Comparison of ENCODE assay signal across 11 mouse cellular contexts in genomic region chr5:136472846-136473245, GRCm38 (mm10).
DNase-seq lines count a peak whose midpoint lies in the region; ATAC-seq and TF ChIP-seq lines count a peak whose summit lies in the region.
"Had no signal": no experiment of that assay in that cellular context is flagged by ENCODE, and none has a peak within 500 bp of the region (broad histone marks: within the 10 kb centered on the region; RNA-seq: fewer than 3 reads in every experiment).

No protein-coding gene starts in this region.

- no peak overlapping the region for H3K4me3 ChIP-seq in hindbrain, embryonic 14.5 days (replicated peaks; ENCODE audit: low read length)
- no peak overlapping the region for H3K4me3 ChIP-seq in hindbrain, embryonic 12.5 days
- no peak overlapping the region for H3K4me3 ChIP-seq in lung, embryonic 16.5 days (ENCODE audit: low read length)
- no peak overlapping the region for H3K4me3 ChIP-seq in lung, adult 2 months (replicated peaks; ENCODE audit: extremely low read depth, low read depth, low read length)
- H3K4me3 ChIP-seq in limb, embryonic 14.5 days (replicated peaks; ENCODE audit: low read length) = no peak overlapping the region
- H3K4me3 ChIP-seq in stomach, embryonic 16.5 days (replicated peaks; ENCODE audit: low read length) = no peak overlapping the region

- no peak overlapping the region for H3K9ac ChIP-seq in hindbrain, embryonic 14.5 days
- H3K9ac ChIP-seq in hindbrain, embryonic 12.5 days = no peak overlapping the region
- H3K9ac ChIP-seq in lung, embryonic 16.5 days (ENCODE audit: low read length) = no peak overlapping the region
- no peak overlapping the region for H3K9ac ChIP-seq in limb, embryonic 14.5 days (ENCODE audit: low read depth, low read length, severe bottlenecking)
- no peak overlapping the region for H3K9ac ChIP-seq in stomach, embryonic 16.5 days (ENCODE audit: low read length)

- peaks cover 27% of the 10 kb centered on the region; the same call in 1 of the 2 replicates for H3K4me1 ChIP-seq in hindbrain, embryonic 14.5 days (replicated peaks; ENCODE audit: control insufficient read depth, insufficient read depth, low read length)
- H3K4me1 ChIP-seq in hindbrain, embryonic 12.5 days = peaks cover 29% of the 10 kb centered on the region
- peaks cover 35% of the 10 kb centered on the region for H3K4me1 ChIP-seq in lung, embryonic 16.5 days (replicated peaks; ENCODE audit: control insufficient read depth, insufficient read depth, low read length)
- peaks cover 11% of the 10 kb centered on the region for H3K4me1 ChIP-seq in lung, adult 2 months (ENCODE audit: control insufficient read depth, insufficient read depth, low read length)
- peaks cover 36% of the 10 kb centered on the region for H3K4me1 ChIP-seq in limb, embryonic 14.5 days (ENCODE audit: control insufficient read depth, insufficient read depth, low read length)
- peaks cover 18% of the 10 kb centered on the region for H3K4me1 ChIP-seq in stomach, embryonic 16.5 days (ENCODE audit: control insufficient read depth, insufficient read depth, low read length)

- 68% methylated on average over 6 of the region's 6 CpGs for WGBS in hindbrain, embryonic 14.5 days
- WGBS in hindbrain, embryonic 12.5 days = 72% methylated on average over 6 of the region's 6 CpGs
- 39% methylated on average over 6 of the region's 6 CpGs for WGBS in lung, embryonic 16.5 days
- WGBS in lung, adult 2 months = 69% methylated on average over 6 of the region's 6 CpGs
- WGBS in limb, embryonic 14.5 days = 19% methylated on average over 6 of the region's 6 CpGs
- 32% methylated on average over 6 of the region's 6 CpGs for WGBS in stomach, embryonic 16.5 days

- no peaks in the 10 kb centered on the region for H3K9me3 ChIP-seq in hindbrain, embryonic 14.5 days (ENCODE audit: control insufficient read depth, low read length)
- no peaks in the 10 kb centered on the region for H3K9me3 ChIP-seq in hindbrain, embryonic 12.5 days (replicated peaks)
- H3K9me3 ChIP-seq in lung, embryonic 16.5 days (ENCODE audit: control insufficient read depth, low read length) = no peaks in the 10 kb centered on the region
- H3K9me3 ChIP-seq in limb, embryonic 14.5 days (ENCODE audit: control insufficient read depth, low read length) = no peaks in the 10 kb centered on the region
- H3K9me3 ChIP-seq in stomach, embryonic 16.5 days (replicated peaks; ENCODE audit: control insufficient read depth, low read length) = no peaks in the 10 kb centered on the region

- DNase-seq in hindbrain, embryonic 14.5 days (ENCODE audit: low spot score) = no peak
- no peak for DNase-seq in lung, adult 2 months
- peak; percentile 63 for DNase-seq in limb, embryonic 14.5 days (ENCODE audit: low spot score)
- DNase-seq: cerebellum, postnatal 14 days; gastrocnemius, postnatal 10 days; right cerebral cortex, postnatal 4 days; thymus, adult 18-20 months had no signal

- no peak for TF ChIP-seq CTCF in lung, adult 2 months (IDR thresholded peaks at IDR 0.05; ENCODE audit: insufficient read depth, low read length)

- ATAC-seq in hindbrain, embryonic 14.5 days (ENCODE audit: low FRiP score) = no peak
- ATAC-seq in hindbrain, embryonic 12.5 days (ENCODE audit: low FRiP score) = no peak
- ATAC-seq in lung, embryonic 16.5 days (ENCODE audit: low read depth) = peak; percentile 49; the same call in 1 of the 2 replicates
- peak; percentile 81 for ATAC-seq in limb, embryonic 14.5 days (ENCODE audit: low FRiP score, low read depth)
- peak; percentile 77; the same call in 1 of the 2 replicates for ATAC-seq in stomach, embryonic 16.5 days (ENCODE audit: insufficient read depth, low FRiP score)
- ATAC-seq in CD4-positive, CD25-positive, alpha-beta regulatory T cell, adult 4 months = no peak

- H3K27ac ChIP-seq in hindbrain, embryonic 14.5 days = peak overlapping the region; percentile 15; the same call in 1 of the 2 replicates
- H3K27ac ChIP-seq in hindbrain, embryonic 12.5 days = no peak overlapping the region
- peak overlapping the region; percentile 62 for H3K27ac ChIP-seq in lung, embryonic 16.5 days (ENCODE audit: low read length)
- H3K27ac ChIP-seq in limb, embryonic 14.5 days (replicated peaks; ENCODE audit: low read depth, low read length) = 0 out of 2 replicates have a peak overlapping the region, but pooled peaks have one; percentile 0
- peak overlapping the region; percentile 76 for H3K27ac ChIP-seq in stomach, embryonic 16.5 days (ENCODE audit: low read length)

- no peak overlapping the region for H3K4me2 ChIP-seq in hindbrain, embryonic 14.5 days (replicated peaks)
- no peak overlapping the region for H3K4me2 ChIP-seq in hindbrain, embryonic 12.5 days (replicated peaks)
- no peak overlapping the region for H3K4me2 ChIP-seq in lung, embryonic 16.5 days (ENCODE audit: low read depth, low read length)
- peak overlapping the region; percentile 8; the same call in 1 of the 2 replicates for H3K4me2 ChIP-seq in limb, embryonic 14.5 days (replicated peaks; ENCODE audit: low read depth, low read length, severe bottlenecking)
- no peak overlapping the region for H3K4me2 ChIP-seq in stomach, embryonic 16.5 days (ENCODE audit: low read depth, low read length)

- TF ChIP-seq POLR2A in lung, adult 2 months (IDR thresholded peaks at IDR 0.05; ENCODE audit: borderline replicate concordance, extremely low read depth, low read depth, low read length) = no peak
- TF ChIP-seq POLR2A in limb, embryonic 14.5 days (IDR thresholded peaks at IDR 0.05; ENCODE audit: borderline replicate concordance, extremely low read depth, insufficient read depth, insufficient read length) = no peak

- H3K27me3 ChIP-seq in hindbrain, embryonic 14.5 days (ENCODE audit: control insufficient read depth, insufficient read depth, low read length) = no peaks in the 10 kb centered on the region
- no peaks in the 10 kb centered on the region for H3K27me3 ChIP-seq in hindbrain, embryonic 12.5 days
- H3K27me3 ChIP-seq in lung, embryonic 16.5 days (ENCODE audit: control insufficient read depth, insufficient read depth, low read depth, low read length) = no peaks in the 10 kb centered on the region
- no peaks in the 10 kb centered on the region for H3K27me3 ChIP-seq in limb, embryonic 14.5 days (ENCODE audit: control insufficient read depth, insufficient read depth, low read length)
- H3K27me3 ChIP-seq in stomach, embryonic 16.5 days (ENCODE audit: control insufficient read depth, insufficient read depth, low read length) = no peaks in the 10 kb centered on the region

- H3K36me3 ChIP-seq in hindbrain, embryonic 14.5 days (replicated peaks; ENCODE audit: control insufficient read depth, insufficient read depth) = no peaks in the 10 kb centered on the region
- no peaks in the 10 kb centered on the region for H3K36me3 ChIP-seq in hindbrain, embryonic 12.5 days
- H3K36me3 ChIP-seq in lung, embryonic 16.5 days (ENCODE audit: control insufficient read depth, insufficient read depth, low read length) = no peaks in the 10 kb centered on the region
- peaks cover 6% of the 10 kb centered on the region; the same call in 1 of the 2 replicates for H3K36me3 ChIP-seq in limb, embryonic 14.5 days (ENCODE audit: control insufficient read depth, insufficient read depth, low read length)
- no peaks in the 10 kb centered on the region for H3K36me3 ChIP-seq in stomach, embryonic 16.5 days (ENCODE audit: control insufficient read depth, insufficient read depth, low read length)

Comparison
In these comparisons a context has a peak if more than half of its experiments do, and no peak if none do; other contexts are left out.
1. ATAC-seq: peak in lung, embryonic 16.5 days (single experiment), limb, embryonic 14.5 days (single experiment) and stomach, embryonic 16.5 days (single experiment); none in hindbrain, embryonic 14.5 days (single experiment), hindbrain, embryonic 12.5 days (single experiment) and CD4-positive, CD25-positive, alpha-beta regulatory T cell, adult 4 months (single experiment).